ENCODE assay signal across 22 mouse cellular contexts in the genomic region with DNA sequence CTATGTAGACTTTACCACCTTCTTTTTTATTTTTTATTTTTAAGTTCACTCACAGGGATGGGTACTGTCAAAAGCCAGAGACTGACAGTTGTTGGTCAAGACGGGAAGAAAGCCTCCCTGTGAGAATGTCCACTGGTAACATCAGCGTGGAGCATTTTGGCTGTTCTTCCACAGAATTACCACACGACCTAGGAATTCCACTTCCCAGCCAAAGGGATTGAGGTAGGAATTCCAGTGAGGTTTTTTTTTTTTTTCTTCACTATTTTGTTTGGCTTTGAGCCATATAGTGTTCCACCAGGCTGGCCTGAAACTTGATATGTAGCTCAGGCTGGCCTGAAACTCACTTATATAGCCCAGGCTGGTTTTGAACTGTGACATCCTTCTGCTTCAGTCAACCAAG. TPM values are rescaled to one million over a fixed set of nuclear protein-coding genes. Genes with fewer than 3 reads are reported as not detected.
DNase-seq lines count a peak whose midpoint lies in the region; ATAC-seq and TF ChIP-seq lines count a peak whose summit lies in the region.
"Had no signal": no experiment of that assay in that cellular context is flagged by ENCODE, and none has a peak within 500 bp of the region (broad histone marks: within the 10 kb centered on the region; RNA-seq: fewer than 3 reads in every experiment).

No protein-coding gene starts in this region.

- no peak for TF ChIP-seq CTCF in brain, embryonic 14.5 days (IDR thresholded peaks at IDR 0.05; ENCODE audit: borderline replicate concordance, extremely low read depth, insufficient read depth, insufficient read length)

- WGBS in heart, embryonic 15.5 days, result 26% methylated on average over 3 of the region's 3 CpGs
- 17% methylated on average over 3 of the region's 3 CpGs for WGBS in lung, embryonic 16.5 days

- ATAC-seq in heart, embryonic 15.5 days (replicated peaks; ENCODE audit: insufficient number of reproducible peaks, insufficient read depth, low FRiP score, low read depth), result no peak
- ATAC-seq in lung, embryonic 16.5 days (ENCODE audit: low read depth), result no peak
- ATAC-seq in megakaryocyte, adult 5-6 weeks (ENCODE audit: poor library complexity, severe bottlenecking), result no peak
- ATAC-seq: forebrain, postnatal 0 days had no signal

- H3K9ac ChIP-seq in heart, embryonic 15.5 days, result no peak overlapping the region
- H3K9ac ChIP-seq in lung, embryonic 16.5 days (ENCODE audit: low read length), result no peak overlapping the region
- H3K9ac ChIP-seq: embryonic facial prominence, embryonic 15.5 days; forebrain, postnatal 0 days; hindbrain, embryonic 12.5 days had no signal

- intact Hi-C loops in heart, postnatal 36 days (cut with DNase I), result loop anchor here (10.0 kb wide), 1 partner anchor 298 kb away; no protein-coding TSS in a partner anchor

- H3K9me3 ChIP-seq in heart, embryonic 15.5 days (replicated peaks), result no peaks in the 10 kb centered on the region
- H3K9me3 ChIP-seq in lung, embryonic 16.5 days (ENCODE audit: control insufficient read depth, low read length), result no peaks in the 10 kb centered on the region
- H3K9me3 ChIP-seq: embryonic facial prominence, embryonic 15.5 days; hindbrain, embryonic 12.5 days had no signal

- H3K27me3 ChIP-seq in heart, embryonic 15.5 days, result no peaks in the 10 kb centered on the region
- H3K27me3 ChIP-seq in lung, embryonic 16.5 days (ENCODE audit: control insufficient read depth, insufficient read depth, low read depth, low read length), result no peaks in the 10 kb centered on the region
- H3K27me3 ChIP-seq: embryonic facial prominence, embryonic 15.5 days; hindbrain, embryonic 12.5 days had no signal

- TF ChIP-seq POLR2A in brain, embryonic 14.5 days (IDR thresholded peaks at IDR 0.05; ENCODE audit: borderline replicate concordance, extremely low read depth, insufficient read depth, insufficient read length, poor library complexity, severe bottlenecking), result no peak

- H3K4me3 ChIP-seq in heart, embryonic 15.5 days, result no peak overlapping the region
- H3K4me3 ChIP-seq in lung, embryonic 16.5 days (ENCODE audit: low read length), result no peak overlapping the region
- H3K4me3 ChIP-seq: embryonic facial prominence, embryonic 15.5 days; hindbrain, embryonic 12.5 days had no signal

- peaks cover 24% of the 10 kb centered on the region for H3K4me1 ChIP-seq in heart, embryonic 15.5 days (replicated peaks)
- peaks cover 6% of the 10 kb centered on the region for H3K4me1 ChIP-seq in lung, embryonic 16.5 days (replicated peaks; ENCODE audit: control insufficient read depth, insufficient read depth, low read length)

- DNase-seq in heart, postnatal 36 days, result no peak
- DNase-seq in MN1 (ENCODE audit: low spot score), result peak; percentile 25
- DNase-seq in brain, embryonic 14.5 days (ENCODE audit: low read depth), result peak; percentile 26
- no peak for DNase-seq in spleen, adult 12 weeks (ENCODE audit: low spot score)
- DNase-seq in thymus, postnatal 25 days, result no peak
- DNase-seq: adrenal gland, postnatal 14 days; cerebellum, postnatal 36 days; forebrain, postnatal 0 days; gastrocnemius, postnatal 10 days; kidney, adult 11 months; kidney, postnatal 4 days; layer of hippocampus, postnatal 36 days; left cerebral cortex, postnatal 4 days; midbrain, embryonic 14.5 days; spleen, adult 18-20 months; thymus, postnatal 14 days had no signal

- H3K27ac ChIP-seq in heart, embryonic 15.5 days, result peak overlapping the region; percentile 54
- H3K27ac ChIP-seq in lung, embryonic 16.5 days (ENCODE audit: low read length), result 0 out of 2 replicates have a peak overlapping the region, but pooled peaks have one; percentile 38
- H3K27ac ChIP-seq: hindbrain, embryonic 12.5 days had no signal

- H3K4me2 ChIP-seq in heart, embryonic 15.5 days, result no peak overlapping the region
- H3K4me2 ChIP-seq in lung, embryonic 16.5 days (ENCODE audit: low read depth, low read length), result no peak overlapping the region
- H3K4me2 ChIP-seq: embryonic facial prominence, embryonic 15.5 days; hindbrain, embryonic 12.5 days had no signal

- H3K36me3 ChIP-seq in heart, embryonic 15.5 days, result no peaks in the 10 kb centered on the region
- H3K36me3 ChIP-seq in lung, embryonic 16.5 days (ENCODE audit: control insufficient read depth, insufficient read depth, low read length), result no peaks in the 10 kb centered on the region
- H3K36me3 ChIP-seq: embryonic facial prominence, embryonic 15.5 days; hindbrain, embryonic 12.5 days had no signal

RNA-seq across cellular contexts. Expression of gene Rbp7, which starts 12.3 kb away (rescaled TPM):
- 7.8 and 13.6 TPM in 2 replicates for polyA plus RNA-seq in heart, embryonic 15.5 days (2015; fragmentation: Nextera tagmentation; extraction: Ambion mirVana)
- total RNA-seq in heart, postnatal 36 days (2021), result 10 to 100 TPM; 76.3 to 81.1 TPM
- polyA plus RNA-seq in brain, embryonic 14.5 days (2012; rRNA removed), result 0.21 TPM in 1 of 2 replicates, not detected in the other
- polyA plus RNA-seq in lung, embryonic 16.5 days (2015; fragmentation: Nextera tagmentation; extraction: Ambion mirVana), result 2.0 and 3.4 TPM in 2 replicates
- not detected in 2 replicates for total RNA-seq in megakaryocyte, adult 5-6 weeks (2015)
- total RNA-seq in megakaryocyte, adult 5-6 weeks (2017), result not detected in 2 replicates
- total RNA-seq: forebrain, postnatal 0 days; layer of hippocampus, postnatal 36 days; left cerebral cortex, postnatal 4 days had no signal
- polyA plus RNA-seq: hindbrain, embryonic 12.5 days; neural tube, embryonic 11.5 days had no signal

RNA-seq across cellular contexts. Expression of gene Ube4b, which starts 15.9 kb away (rescaled TPM):
- 27.2 and 35.6 TPM in 2 replicates for polyA plus RNA-seq in heart, embryonic 15.5 days (2015; fragmentation: Nextera tagmentation; extraction: Ambion mirVana)
- 10 to 100 TPM; 48.6 to 50.6 TPM for total RNA-seq in heart, postnatal 36 days (2021)
- 76.5 and 131 TPM in 2 replicates for polyA plus RNA-seq in brain, embryonic 14.5 days (2012; rRNA removed)
- 30.9 and 33.8 TPM in 2 replicates for polyA plus RNA-seq in lung, embryonic 16.5 days (2015; fragmentation: Nextera tagmentation; extraction: Ambion mirVana)
- 31.7 and 41.1 TPM in 2 replicates for total RNA-seq in megakaryocyte, adult 5-6 weeks (2015)
- 22.4 and 26.3 TPM in 2 replicates for total RNA-seq in megakaryocyte, adult 5-6 weeks (2017)

RNA-seq across cellular contexts. Expression of gene Tmem274, which starts 34.7 kb away (rescaled TPM):
- 0.35 and 0.48 TPM in 2 replicates for polyA plus RNA-seq in heart, embryonic 15.5 days (2015; fragmentation: Nextera tagmentation; extraction: Ambion mirVana)
- not detected for total RNA-seq in heart, postnatal 36 days (2021)
- not detected in 2 replicates for polyA plus RNA-seq in brain, embryonic 14.5 days (2012; rRNA removed)
- polyA plus RNA-seq in lung, embryonic 16.5 days (2015; fragmentation: Nextera tagmentation; extraction: Ambion mirVana), result 0.49 and 0.53 TPM in 2 replicates
- total RNA-seq in megakaryocyte, adult 5-6 weeks (2015), result not detected in 2 replicates
- total RNA-seq in megakaryocyte, adult 5-6 weeks (2017), result not detected in 2 replicates
- total RNA-seq: adrenal gland, postnatal 14 days; forebrain, postnatal 0 days; gastrocnemius, postnatal 10 days; layer of hippocampus, postnatal 36 days; left cerebral cortex, postnatal 4 days had no signal
- polyA plus RNA-seq: forebrain, postnatal 0 days; midbrain, embryonic 14.5 days; neural tube, embryonic 11.5 days had no signal

RNA-seq across cellular contexts. Expression of gene Nmnat1, which starts 42.6 kb away (rescaled TPM):
- 11.5 and 12.7 TPM in 2 replicates for polyA plus RNA-seq in heart, embryonic 15.5 days (2015; fragmentation: Nextera tagmentation; extraction: Ambion mirVana)
- 10 to 100 TPM; 29.5 to 30.7 TPM for total RNA-seq in heart, postnatal 36 days (2021)
- polyA plus RNA-seq in brain, embryonic 14.5 days (2012; rRNA removed), result 7.5 and 9.9 TPM in 2 replicates
- 10.3 and 11.9 TPM in 2 replicates for polyA plus RNA-seq in lung, embryonic 16.5 days (2015; fragmentation: Nextera tagmentation; extraction: Ambion mirVana)
- total RNA-seq in megakaryocyte, adult 5-6 weeks (2015), result 4.0 and 5.1 TPM in 2 replicates
- 3.8 and 6.0 TPM in 2 replicates for total RNA-seq in megakaryocyte, adult 5-6 weeks (2017)

RNA-seq across cellular contexts. Expression of gene Lzic, which starts 42.6 kb away (rescaled TPM):
- 29.8 and 30.6 TPM in 2 replicates for polyA plus RNA-seq in heart, embryonic 15.5 days (2015; fragmentation: Nextera tagmentation; extraction: Ambion mirVana)
- total RNA-seq in heart, postnatal 36 days (2021), result 10 to 100 TPM; 57.5 to 69.1 TPM
- 31.7 and 32.0 TPM in 2 replicates for polyA plus RNA-seq in brain, embryonic 14.5 days (2012; rRNA removed)
- 35.2 and 40.7 TPM in 2 replicates for polyA plus RNA-seq in lung, embryonic 16.5 days (2015; fragmentation: Nextera tagmentation; extraction: Ambion mirVana)
- 17.2 and 19.1 TPM in 2 replicates for total RNA-seq in megakaryocyte, adult 5-6 weeks (2015)
- 22.2 and 53.8 TPM in 2 replicates for total RNA-seq in megakaryocyte, adult 5-6 weeks (2017)

Comparison
In these comparisons a context has a peak if more than half of its experiments do, and no peak if none do; other contexts are left out.
1. DNase-seq: peak in MN1 (single experiment) and brain, embryonic 14.5 days (single experiment); none in heart, postnatal 36 days (0 of 2), spleen, adult 12 weeks (single experiment) and thymus, postnatal 25 days (single experiment).